Mouse (Mus musculus) G1E (cell line): ENCODE results near the gene Pdcl. TPM values are rescaled to one million over a fixed set of nuclear protein-coding genes. Genes with fewer than 3 reads are reported as not detected.
A peak's percentile ranks its signal among the peaks of the same experiment; 100 is the strongest.

ENCODE experiments used
- ATAC-seq: 2 replicates; pipeline ENCODE4 v1.8.0; 2016; ENCODE audit warnings: mild to moderate bottlenecking; ENCODE audit not compliant: insufficient number of reproducible peaks, poor library complexity, low FRiP score, severe bottlenecking; ENCODE audit errors: extremely low read depth
- DNase-seq: peaks from one replicate; pipeline ENCODE4 v3.0.0; 2012; ENCODE audit warnings: low spot score
- H3K27me3 ChIP-seq: 2 replicates; pipeline ENCODE4 v1.6.1; 2012; ENCODE audit warnings: mild to moderate bottlenecking, low read length, inconsistent platforms; ENCODE audit not compliant: insufficient read depth
- H3K36me3 ChIP-seq: replicated peaks from 2 replicates; pipeline ENCODE3; 2012; ENCODE audit warnings: mild to moderate bottlenecking, inconsistent platforms
- H3K4me1 ChIP-seq: 2 replicates; pipeline ENCODE4 v1.6.1; 2012; ENCODE audit warnings: low read depth, low read length, inconsistent platforms, mixed read lengths; ENCODE audit not compliant: insufficient read depth
- H3K4me3 ChIP-seq: 2 replicates; pipeline ENCODE4 v1.5.1; 2012; ENCODE audit warnings: low read depth, mild to moderate bottlenecking, inconsistent platforms, low read length, moderate library complexity, mixed read lengths
- H3K9me3 ChIP-seq: replicated peaks from 2 replicates; pipeline ENCODE4 v1.6.1; 2012; ENCODE audit warnings: inconsistent platforms
- CTCF ChIP-seq: IDR thresholded peaks from 2 replicates; pipeline ENCODE4 v1.5.1; 2012; ENCODE audit warnings: low read depth, low read length, inconsistent platforms, mixed read lengths
- GATA1 ChIP-seq: IDR thresholded peaks from 2 replicates; pipeline ENCODE4 v1.6.1; 2012; ENCODE audit warnings: borderline replicate concordance, low read length, inconsistent platforms, mixed read lengths
- GATA2 ChIP-seq: IDR thresholded peaks from 2 replicates; pipeline ENCODE4 v1.6.1; 2012; ENCODE audit warnings: low read depth, low read length, inconsistent platforms, borderline replicate concordance
- POLR2AphosphoS5 ChIP-seq: IDR thresholded peaks from 2 replicates; pipeline ENCODE4 v1.6.1; 2012; ENCODE audit warnings: low read depth, low read length, inconsistent platforms; ENCODE audit not compliant: insufficient replicate concordance
- TAL1 ChIP-seq: conservative IDR thresholded peaks from 2 replicates; pipeline ENCODE4 v1.6.1; 2012; ENCODE audit warnings: low read depth, low read length, inconsistent platforms, mixed read lengths
- polyA plus RNA-seq: library from polyadenylated mRNA; stranded (reverse); fragments of >175 nt; gene quantifications from 2 replicates; pipeline ENCODE4 v1.2.3, GENCODE M21; 2012
- total RNA-seq, 2 experiments: library from RNA; stranded (forward) in 1 of 2; stranded (reverse) in 1 of 2; fragments of 200-1000 nt in 1 of 2; fragments of >200 nt in 1 of 2; fragmentation: Nextera tagmentation in 1 of 2; gene quantifications; 2 replicates each; pipeline ENCODE4 v1.2.3; 2014 to 2017

Gene Pdcl
- total RNA-seq (2014; fragmentation: Nextera tagmentation) (43.0 and 46.4 TPM in 2 replicates), total RNA-seq (2017) (58.4 and 72.6 TPM in 2 replicates), polyA plus RNA-seq (13.6 and 22.7 TPM in 2 replicates)

- Histone ChIP-seq H3K36me3 (peaks cover 37% of the 10 kb centered on the region), H3K4me1 (peaks cover 24% of the 10 kb centered on the region), H3K9me3 (no peaks in the 10 kb centered on the region), H3K27me3 (no peaks in the 10 kb centered on the region), H3K4me3 (peak within 1 kb of the TSS; percentile 85)
- TF ChIP-seq GATA1 (no peak), GATA2 (no peak), TAL1 (no peak), CTCF (no peak), POLR2AphosphoS5 (no peak)
- DNase-seq (peak; percentile 80), ATAC-seq (peak; percentile 96)
Observed at GRCm38 (mm10) chr2:37358633-37359540, at the start of gene Pdcl. Gene Pdcl (minus strand): TSS chr2:37359332.

- H3K36me3 ChIP-seq = peaks cover 55% of the 10 kb centered on the region
- no peaks in the 10 kb centered on the region for H3K27me3 ChIP-seq
- no peak for DNase-seq
- no peak overlapping the region for H3K4me3 ChIP-seq
- H3K9me3 ChIP-seq = no peaks in the 10 kb centered on the region
- no peaks in the 10 kb centered on the region for H3K4me1 ChIP-seq
- ATAC-seq = no peak
- TF ChIP-seq GATA2 = no peak
- no peak for TF ChIP-seq GATA1
- TF ChIP-seq POLR2AphosphoS5 = no peak
- no peak for TF ChIP-seq TAL1
- TF ChIP-seq CTCF = no peak
Observed at GRCm38 (mm10) chr2:37395539-37395938, 36.4 kb upstream of the Pdcl start.

GRCm38 (mm10) chr2:37382921-37383320 is 23.8 kb upstream of the Pdcl start:
- ATAC-seq = no peak
- H3K4me3 ChIP-seq = no peak overlapping the region
- H3K4me1 ChIP-seq = peaks cover 3% of the 10 kb centered on the region; the same call in 1 of the 2 replicates
- no peaks in the 10 kb centered on the region for H3K9me3 ChIP-seq
- no peak for DNase-seq
- TF ChIP-seq CTCF = no peak
- TF ChIP-seq GATA2 = no peak
- no peak for TF ChIP-seq POLR2AphosphoS5
- no peak for TF ChIP-seq GATA1
- no peak for TF ChIP-seq TAL1
- H3K36me3 ChIP-seq = peaks cover 49% of the 10 kb centered on the region
- no peaks in the 10 kb centered on the region for H3K27me3 ChIP-seq

GRCm38 (mm10) chr2:37380189-37380588 is 21.1 kb upstream of the Pdcl start:
- Histone ChIP-seq H3K4me3 (no peak overlapping the region), H3K36me3 (peaks cover 52% of the 10 kb centered on the region), H3K4me1 (peaks cover 17% of the 10 kb centered on the region), H3K27me3 (no peaks in the 10 kb centered on the region), H3K9me3 (no peaks in the 10 kb centered on the region)
- DNase-seq (no peak), ATAC-seq (no peak)
- TF ChIP-seq CTCF (peak; percentile 47; the same call in 1 of the 2 replicates), POLR2AphosphoS5 (no peak)

- Histone ChIP-seq H3K4me1 (peaks cover 19% of the 10 kb centered on the region), H3K4me3 (no peak overlapping the region), H3K36me3 (peaks cover 46% of the 10 kb centered on the region), H3K9me3 (no peaks in the 10 kb centered on the region), H3K27me3 (no peaks in the 10 kb centered on the region)
- TF ChIP-seq GATA2 = no peak
- TF ChIP-seq GATA1 = no peak
- no peak for TF ChIP-seq TAL1
- no peak for TF ChIP-seq CTCF
- no peak for TF ChIP-seq POLR2AphosphoS5
- DNase-seq (no peak), ATAC-seq (peak; percentile 92)
Observed at GRCm38 (mm10) chr2:37376018-37376417, 16.9 kb upstream of the Pdcl start.

- H3K4me1 ChIP-seq = peaks cover 5% of the 10 kb centered on the region
- no peaks in the 10 kb centered on the region for H3K9me3 ChIP-seq
- no peaks in the 10 kb centered on the region for H3K27me3 ChIP-seq
- ATAC-seq (no peak), DNase-seq (no peak)
- TF ChIP-seq GATA1 (no peak), POLR2AphosphoS5 (no peak), GATA2 (no peak), TAL1 (no peak), CTCF (no peak)
- H3K4me3 ChIP-seq = no peak overlapping the region
- peaks cover 28% of the 10 kb centered on the region for H3K36me3 ChIP-seq
Observed at GRCm38 (mm10) chr2:37370651-37371050, 11.5 kb upstream of the Pdcl start.
